Mouse (Mus musculus) heart, embryonic 11.5 days (tissue): Measurements from ENCODE around the gene Adprm. TPM values are rescaled to one million over a fixed set of nuclear protein-coding genes. Genes with fewer than 3 reads are reported as not detected.

Source experiments
- ATAC-seq: fragments of 200-750 bp; cut with Nextera tagmentation; replicated peaks from 2 replicates; pipeline ENCODE4 v1.8.0; 2017; ENCODE audit warnings: moderate library complexity; ENCODE audit not compliant: insufficient number of reproducible peaks, low FRiP score, low TSS enrichment
- H3K27ac ChIP-seq: fragments of 300-500 bp; sonication (generic); 2 replicates; pipeline ENCODE4 v1.5.1; 2014; ENCODE audit warnings: mild to moderate bottlenecking, low read depth, low read length
- H3K27me3 ChIP-seq: fragments of 300-500 bp; sonication (generic); 2 replicates; pipeline ENCODE4 v1.6.1; 2014; ENCODE audit warnings: mild to moderate bottlenecking, low read length, mixed read lengths; ENCODE audit not compliant: control insufficient read depth, insufficient read depth
- H3K36me3 ChIP-seq: fragments of 300-500 bp; sonication (generic); 2 replicates; pipeline ENCODE4 v1.6.1; 2014; ENCODE audit warnings: mild to moderate bottlenecking, low read length, moderate library complexity, mixed read lengths; ENCODE audit not compliant: control insufficient read depth, insufficient read depth
- H3K4me1 ChIP-seq: fragments of 300-500 bp; sonication (generic); 2 replicates; pipeline ENCODE4 v1.6.1; 2014; ENCODE audit warnings: low read length; ENCODE audit not compliant: control insufficient read depth, insufficient read depth
- H3K4me2 ChIP-seq: fragments of 300-500 bp; sonication (generic); 2 replicates; pipeline ENCODE4 v1.6.1; 2014; ENCODE audit warnings: mild to moderate bottlenecking, moderate library complexity
- H3K4me3 ChIP-seq: fragments of 300-500 bp; sonication (generic); 2 replicates; pipeline ENCODE4 v1.5.1; 2014; ENCODE audit warnings: low read depth, low read length
- H3K9ac ChIP-seq: fragments of 300-500 bp; sonication (generic); 2 replicates; pipeline ENCODE4 v1.6.1; 2014; ENCODE audit warnings: mild to moderate bottlenecking, low read depth, low read length, moderate library complexity
- H3K9me3 ChIP-seq: fragments of 300-500 bp; sonication (generic); replicated peaks from 2 replicates; pipeline ENCODE4 v1.6.1; 2016; ENCODE audit warnings: low read length; ENCODE audit not compliant: control insufficient read depth
- WGBS: fragments of 180-500 bp; shearing (Covaris S2); extraction: QIAGEN DNeasy Blood & Tissue Kit; methylation state at CpG from one replicate; pipeline ENCODE4 v1.1.7; 2014; ENCODE audit not compliant: insufficient replicate concordance; 5-methylcytosine and 5-hydroxymethylcytosine counted together
- polyA plus RNA-seq: library from polyadenylated mRNA; unstranded; fragments of >200 nt; fragmentation: Nextera tagmentation; extraction: Ambion mirVana; gene quantifications from 2 replicates; pipeline ENCODE4 v1.2.1, GENCODE M21; 2014

Adprm gene
- polyA plus RNA-seq, 1 experiment from 2014 or later: 18.9 TPM

- Histone ChIP-seq H3K9ac (no peak overlapping the region), H3K4me2 (no peak overlapping the region), H3K27me3 (no peaks in the 10 kb centered on the region), H3K36me3 (peaks cover 16% of the 10 kb centered on the region), H3K4me1 (no peaks in the 10 kb centered on the region), H3K9me3 (no peaks in the 10 kb centered on the region), H3K4me3 (no peak overlapping the region), H3K27ac (no peak overlapping the region)
- WGBS: 76% methylated on average over 6 of the region's 6 CpGs
- ATAC-seq: no peak
Measured at GRCm38 (mm10) chr11:67044959-67045358, 7.4 kb downstream of the Adprm start.

DNA sequence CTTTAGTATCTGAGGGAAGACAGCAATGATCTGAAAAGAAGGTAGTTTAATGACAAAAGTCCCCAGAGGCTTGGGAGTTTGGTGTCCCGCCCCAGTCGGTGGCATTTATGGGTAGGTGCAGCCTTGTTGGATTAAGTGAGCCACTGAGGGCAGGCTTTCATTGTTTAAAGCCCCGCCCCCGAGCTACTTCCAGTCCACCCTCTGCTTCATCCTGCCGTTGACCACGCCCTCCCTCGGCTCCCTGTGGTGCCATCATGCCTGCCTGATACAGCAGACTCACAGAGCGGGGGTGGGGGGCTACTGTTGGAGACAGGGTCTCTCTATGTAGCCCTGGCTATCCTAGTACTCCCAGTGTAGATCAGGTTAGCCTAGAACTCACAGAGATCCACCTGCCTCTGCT is 9.4 kb downstream of the Adprm start:
- WGBS: 49% methylated on average over 8 of the region's 8 CpGs
- no peak overlapping the region for H3K9ac ChIP-seq
- ATAC-seq: no peak

GRCm38 (mm10) chr11:67040483-67040882 is 11.9 kb downstream of the Adprm start:
- Histone ChIP-seq H3K9ac (peak overlapping the region; percentile 10; the same call in 1 of the 2 replicates), H3K4me2 (no peak overlapping the region), H3K4me1 (no peaks in the 10 kb centered on the region), H3K4me3 (no peak overlapping the region), H3K36me3 (peaks cover 27% of the 10 kb centered on the region), H3K27me3 (no peaks in the 10 kb centered on the region), H3K27ac (peak overlapping the region; percentile 59), H3K9me3 (no peaks in the 10 kb centered on the region)
- 68% methylated on average over 6 of the region's 6 CpGs for WGBS
- no peak; the same call in 1 of the 2 replicates for ATAC-seq

More for the DNA sequence above, 9.4 kb downstream of the Adprm start:
- H3K9me3 ChIP-seq: no peaks in the 10 kb centered on the region
- no peak overlapping the region for H3K4me2 ChIP-seq
- H3K27ac ChIP-seq: no peak overlapping the region
- peaks cover 26% of the 10 kb centered on the region for H3K36me3 ChIP-seq
- H3K27me3 ChIP-seq: no peaks in the 10 kb centered on the region
- no peaks in the 10 kb centered on the region for H3K4me1 ChIP-seq
- no peak overlapping the region for H3K4me3 ChIP-seq

DNA sequence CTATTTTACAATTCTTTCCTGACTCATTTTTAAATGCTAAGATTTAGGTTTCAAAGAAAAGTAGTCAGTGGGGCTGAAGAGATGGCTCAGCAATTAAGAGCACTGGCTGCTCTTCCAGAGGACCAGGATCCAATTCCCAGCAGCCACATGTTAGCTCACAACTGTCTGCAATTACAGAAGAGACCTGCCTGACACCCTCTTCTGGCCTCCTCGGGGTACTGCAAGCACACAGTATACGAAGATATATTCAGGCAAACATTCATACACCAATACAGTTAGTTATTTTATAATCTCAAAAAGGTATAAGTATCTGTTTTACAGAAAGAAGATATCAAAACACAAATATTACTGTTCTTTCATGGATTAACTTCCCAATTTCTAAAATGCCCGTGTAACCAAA is 12.6 kb downstream of the Adprm start:
- Histone ChIP-seq H3K27ac (no peak overlapping the region), H3K27me3 (no peaks in the 10 kb centered on the region), H3K9ac (no peak overlapping the region), H3K36me3 (peaks cover 27% of the 10 kb centered on the region), H3K4me2 (no peak overlapping the region), H3K9me3 (no peaks in the 10 kb centered on the region), H3K4me3 (no peak overlapping the region), H3K4me1 (no peaks in the 10 kb centered on the region)
- 85% methylated on average over 3 of the region's 3 CpGs for WGBS
- no peak for ATAC-seq

DNA sequence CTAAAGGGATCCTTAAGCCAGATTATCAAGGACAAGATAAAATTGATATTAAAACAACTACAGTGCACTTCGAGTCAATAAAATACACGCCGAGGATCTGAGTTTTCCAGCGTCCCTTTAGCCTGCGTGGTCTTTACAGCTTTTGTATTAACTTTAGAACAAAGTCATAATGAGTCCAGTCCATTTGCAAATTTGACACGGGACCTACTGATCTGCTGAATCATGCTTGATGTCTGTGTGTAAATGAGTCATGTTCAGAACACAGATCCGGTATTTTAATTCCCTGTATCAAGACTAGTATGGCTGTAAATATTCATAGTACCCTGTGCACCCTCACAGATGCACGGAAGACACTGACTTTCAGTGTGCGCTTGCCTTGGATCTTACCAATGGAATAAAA is 15.5 kb downstream of the Adprm start:
- ATAC-seq: no peak
- peaks cover 27% of the 10 kb centered on the region for H3K36me3 ChIP-seq
- H3K4me1 ChIP-seq: no peaks in the 10 kb centered on the region
- 90% methylated on average over 9 of the region's 9 CpGs for WGBS
- no peak overlapping the region for H3K9ac ChIP-seq
- H3K27me3 ChIP-seq: no peaks in the 10 kb centered on the region
- H3K9me3 ChIP-seq: no peaks in the 10 kb centered on the region
- no peak overlapping the region for H3K4me3 ChIP-seq
- H3K27ac ChIP-seq: no peak overlapping the region
- no peak overlapping the region for H3K4me2 ChIP-seq

GRCm38 (mm10) chr11:67036229-67036628 is 16.2 kb downstream of the Adprm start:
- Histone ChIP-seq H3K4me1 (no peaks in the 10 kb centered on the region), H3K4me3 (no peak overlapping the region), H3K9me3 (no peaks in the 10 kb centered on the region), H3K9ac (no peak overlapping the region), H3K4me2 (no peak overlapping the region), H3K27me3 (no peaks in the 10 kb centered on the region), H3K27ac (no peak overlapping the region), H3K36me3 (peaks cover 21% of the 10 kb centered on the region)
- WGBS: 87% methylated on average over 6 of the region's 6 CpGs
- ATAC-seq: no peak

DNA sequence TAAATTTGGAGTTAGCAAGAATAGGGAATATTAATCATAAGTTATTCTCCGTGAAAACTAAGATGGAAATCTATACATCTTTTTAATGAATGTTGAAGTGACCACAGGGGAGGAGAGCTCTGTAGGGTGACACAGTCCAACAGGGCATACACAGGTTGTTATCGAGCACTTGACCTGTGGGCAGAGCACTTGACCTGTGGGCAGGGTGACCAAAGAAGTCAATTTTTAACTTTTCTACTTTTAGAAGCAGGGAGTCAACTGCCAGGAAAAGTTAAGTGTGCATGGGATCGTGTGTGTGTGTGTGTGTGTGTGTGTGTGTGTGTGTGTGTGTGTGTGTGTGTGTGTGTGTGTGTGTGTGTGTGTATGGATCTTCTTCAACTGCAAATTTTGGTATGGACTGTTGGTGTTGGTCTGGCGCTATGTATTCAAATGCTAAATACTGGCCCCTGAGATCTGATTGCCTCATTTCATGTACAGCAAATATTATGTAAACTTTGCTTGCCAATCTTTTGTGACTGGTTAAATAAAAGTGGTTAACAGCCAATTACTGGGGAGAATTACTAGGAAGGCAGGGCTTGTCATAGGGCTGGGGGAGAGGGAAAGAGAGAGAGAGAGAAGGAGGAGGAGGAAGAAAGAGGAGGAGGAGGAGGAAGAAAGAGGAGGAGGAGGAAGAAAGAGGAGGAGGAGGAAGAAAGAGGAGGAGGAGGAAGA is 17.5 kb downstream of the Adprm start:
- Histone ChIP-seq H3K27me3 (no peaks in the 10 kb centered on the region), H3K9ac (no peak overlapping the region), H3K27ac (no peak overlapping the region), H3K4me3 (no peak overlapping the region), H3K36me3 (peaks cover 12% of the 10 kb centered on the region), H3K4me2 (no peak overlapping the region), H3K9me3 (no peaks in the 10 kb centered on the region), H3K4me1 (no peaks in the 10 kb centered on the region)
- 67% methylated on average over 4 of the region's 4 CpGs for WGBS
- no peak for ATAC-seq

DNA sequence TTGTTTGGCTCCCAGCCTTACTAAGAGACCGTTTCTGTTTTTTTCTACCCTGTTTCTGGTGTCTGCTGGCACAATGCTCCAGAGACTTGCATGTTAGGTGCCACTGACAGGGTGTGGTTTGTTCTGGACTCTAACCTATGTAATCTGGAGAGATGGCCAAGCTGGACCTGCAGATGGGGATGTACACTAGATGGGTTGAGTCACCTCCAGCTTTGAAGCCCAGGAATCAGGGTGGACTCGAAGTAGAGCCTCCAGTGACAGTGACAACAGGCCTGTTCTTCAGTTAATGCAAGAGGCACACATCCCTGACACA is 20.8 kb downstream of the Adprm start:
- 67% methylated on average over 2 of the region's 2 CpGs for WGBS

GRCm38 (mm10) chr11:67030904-67031602 is 21.3 kb downstream of the Adprm start:
- no peaks in the 10 kb centered on the region for H3K27me3 ChIP-seq
- H3K9me3 ChIP-seq: no peaks in the 10 kb centered on the region
- H3K36me3 ChIP-seq: no peaks in the 10 kb centered on the region
- no peak overlapping the region for H3K4me3 ChIP-seq
- H3K4me2 ChIP-seq: no peak overlapping the region
- no peak overlapping the region for H3K27ac ChIP-seq
- ATAC-seq: no peak
- no peaks in the 10 kb centered on the region for H3K4me1 ChIP-seq
- no peak overlapping the region for H3K9ac ChIP-seq
- WGBS: 51% methylated on average over 16 of the region's 16 CpGs

More for the DNA sequence above, 20.8 kb downstream of the Adprm start:
- Histone ChIP-seq H3K36me3 (no peaks in the 10 kb centered on the region), H3K9me3 (no peaks in the 10 kb centered on the region), H3K27me3 (no peaks in the 10 kb centered on the region), H3K27ac (no peak overlapping the region), H3K4me2 (no peak overlapping the region), H3K4me1 (no peaks in the 10 kb centered on the region), H3K9ac (no peak overlapping the region), H3K4me3 (no peak overlapping the region)
- ATAC-seq: no peak
